Mouse (Mus musculus) limb, embryonic 15.5 days (tissue): ENCODE measurements around the gene Ccl5. TPM values are rescaled to one million over a fixed set of nuclear protein-coding genes. Genes with fewer than 3 reads are reported as not detected.

Source experiments
- ATAC-seq: fragments of 200-750 bp; cut with Nextera tagmentation; 2 replicates; pipeline ENCODE4 v1.8.0; 2017; ENCODE audit warnings: low read depth, moderate TSS enrichment; ENCODE audit not compliant: insufficient number of reproducible peaks, low FRiP score, low TSS enrichment
- H3K27ac ChIP-seq: fragments of 300-500 bp; sonication (generic); 2 replicates; pipeline ENCODE4 v1.5.1; 2015; ENCODE audit warnings: moderate library complexity, mild to moderate bottlenecking, inconsistent platforms
- H3K27me3 ChIP-seq: fragments of 300-500 bp; sonication (generic); 2 replicates; pipeline ENCODE4 v1.6.1; 2015; ENCODE audit warnings: inconsistent platforms
- H3K36me3 ChIP-seq: fragments of 300-500 bp; sonication (generic); 2 replicates; pipeline ENCODE4 v1.6.1; 2015; ENCODE audit warnings: inconsistent platforms
- H3K4me1 ChIP-seq: fragments of 300-500 bp; sonication (generic); 2 replicates; pipeline ENCODE4 v1.6.1; 2015; ENCODE audit warnings: inconsistent platforms
- H3K4me2 ChIP-seq: fragments of 300-500 bp; sonication (generic); 2 replicates; pipeline ENCODE4 v1.6.1; 2015; ENCODE audit warnings: mild to moderate bottlenecking, inconsistent platforms
- H3K4me3 ChIP-seq: fragments of 300-500 bp; sonication (generic); 2 replicates; pipeline ENCODE4 v1.5.1; 2015; ENCODE audit warnings: mild to moderate bottlenecking, inconsistent platforms
- H3K9ac ChIP-seq: fragments of 300-500 bp; sonication (generic); 2 replicates; pipeline ENCODE4 v1.6.1; 2015; ENCODE audit warnings: inconsistent platforms
- H3K9me3 ChIP-seq: fragments of 300-500 bp; sonication (generic); 2 replicates; pipeline ENCODE4 v1.6.1; 2016; ENCODE audit warnings: inconsistent platforms
- WGBS: fragments of 180-500 bp; shearing (Covaris S2); methylation state at CpG from one replicate; pipeline ENCODE4 v1.1.7; 2015; 5-methylcytosine and 5-hydroxymethylcytosine counted together
- polyA plus RNA-seq: library from polyadenylated mRNA; unstranded; fragments of >200 nt; fragmentation: Nextera tagmentation; extraction: Ambion mirVana; gene quantifications from 2 replicates; pipeline ENCODE4 v1.2.1, GENCODE M21; 2015

Gene Ccl5
- polyA plus RNA-seq, result 0.37 and 1.0 TPM in 2 replicates

DNA sequence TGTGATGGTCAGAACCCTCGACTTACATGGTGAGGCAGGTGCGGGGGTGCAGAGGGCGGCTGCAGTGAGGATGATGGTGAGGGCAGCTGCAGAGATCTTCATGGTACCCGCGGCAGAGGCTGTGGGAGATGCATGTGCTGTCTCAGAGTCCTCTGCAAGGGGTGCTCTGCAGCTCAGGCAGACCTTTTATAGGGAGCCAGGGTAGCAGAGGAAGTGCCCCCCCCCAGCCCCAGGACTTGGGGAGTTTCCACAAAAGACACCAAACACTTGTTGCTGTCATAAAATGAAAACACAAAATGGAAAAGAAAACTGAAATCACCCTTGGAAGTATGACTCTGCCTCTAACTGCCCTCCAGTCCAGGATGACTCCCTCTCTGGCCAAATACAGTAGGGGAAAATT is at the start of gene Ccl5:
TSS of gene Ccl5 (minus strand) at position 159 of the 400 bp plus-strand sequence.
- WGBS, result 87% methylated on average over 5 of the region's 5 CpGs
- no peak within 1 kb of the TSS for H3K4me3 ChIP-seq
- H3K9me3 ChIP-seq, result no peaks in the 10 kb centered on the region
- no peaks in the 10 kb centered on the region for H3K36me3 ChIP-seq
- no peak for ATAC-seq
- no peak within 1 kb of the TSS for H3K4me2 ChIP-seq
- no peak within 1 kb of the TSS for H3K27ac ChIP-seq
- no peak within 1 kb of the TSS for H3K9ac ChIP-seq
- H3K27me3 ChIP-seq, result no peaks in the 10 kb centered on the region
- peaks cover 13% of the 10 kb centered on the region for H3K4me1 ChIP-seq

DNA sequence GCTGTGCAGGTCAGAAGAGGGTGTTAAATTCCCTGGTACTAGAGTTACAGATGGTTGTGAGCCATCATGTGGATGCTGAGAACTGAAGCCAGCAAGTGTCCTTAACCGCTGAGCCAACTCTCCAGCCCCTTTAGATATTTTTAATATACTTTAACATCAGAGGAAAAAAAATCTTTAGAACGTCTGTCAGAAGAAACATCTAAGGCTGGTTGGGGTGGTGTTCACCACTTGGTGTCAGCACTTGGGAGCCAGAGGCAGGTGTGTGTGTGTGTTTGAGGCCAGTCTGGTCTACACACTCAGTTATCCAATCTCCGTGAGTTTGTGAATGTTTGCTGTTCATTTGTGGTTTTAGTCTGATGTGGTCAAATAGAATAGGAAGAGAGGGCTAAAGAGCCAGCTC is 48.7 kb upstream of the Ccl5 start:
- Histone ChIP-seq H3K4me1 (no peaks in the 10 kb centered on the region), H3K27me3 (no peaks in the 10 kb centered on the region), H3K36me3 (no peaks in the 10 kb centered on the region), H3K9ac (no peak overlapping the region), H3K9me3 (no peaks in the 10 kb centered on the region), H3K4me3 (no peak overlapping the region), H3K4me2 (no peak overlapping the region), H3K27ac (no peak overlapping the region)
- ATAC-seq, result no peak
- WGBS, result 68% methylated on average over 3 of the region's 3 CpGs

DNA sequence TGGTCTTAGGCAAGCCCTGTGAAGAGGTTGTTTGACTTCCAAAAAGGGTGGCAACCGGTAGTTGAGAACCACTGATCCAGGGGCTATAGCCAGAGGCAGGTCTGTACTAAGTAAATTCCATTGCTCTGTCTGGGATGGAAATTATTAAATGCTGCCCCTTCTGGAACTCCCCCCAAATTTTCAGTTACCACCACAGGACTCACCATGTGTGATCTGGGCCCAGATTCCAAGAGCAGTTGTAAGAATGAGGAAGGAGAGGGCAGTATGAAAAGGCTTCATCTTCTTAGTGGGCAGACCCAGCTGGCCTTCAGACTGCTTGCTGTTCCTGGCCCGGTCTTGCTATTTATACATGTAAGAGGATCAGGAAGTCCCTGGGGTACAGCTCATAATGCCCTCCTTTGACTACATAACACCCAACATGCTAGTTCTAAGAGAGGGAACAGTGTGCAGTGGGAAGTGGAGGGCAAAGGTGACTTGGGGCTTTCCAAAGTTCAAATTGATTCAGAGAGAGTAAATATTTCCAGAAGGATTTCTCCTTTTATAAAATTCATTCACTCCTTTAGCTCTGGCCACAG is 48.0 kb upstream of the Ccl5 start, which contains the start of gene Ccl9:
TSS of gene Ccl9 (minus strand) at position 451 of the 575 bp plus-strand sequence.
- ATAC-seq, result no peak
- WGBS, result 71% methylated on average over 2 of the region's 2 CpGs
- Histone ChIP-seq H3K4me3 (no peak within 1 kb of the TSS), H3K27ac (no peak within 1 kb of the TSS), H3K9me3 (no peaks in the 10 kb centered on the region), H3K36me3 (no peaks in the 10 kb centered on the region), H3K4me1 (no peaks in the 10 kb centered on the region), H3K27me3 (no peaks in the 10 kb centered on the region), H3K9ac (no peak within 1 kb of the TSS), H3K4me2 (no peak within 1 kb of the TSS)

DNA sequence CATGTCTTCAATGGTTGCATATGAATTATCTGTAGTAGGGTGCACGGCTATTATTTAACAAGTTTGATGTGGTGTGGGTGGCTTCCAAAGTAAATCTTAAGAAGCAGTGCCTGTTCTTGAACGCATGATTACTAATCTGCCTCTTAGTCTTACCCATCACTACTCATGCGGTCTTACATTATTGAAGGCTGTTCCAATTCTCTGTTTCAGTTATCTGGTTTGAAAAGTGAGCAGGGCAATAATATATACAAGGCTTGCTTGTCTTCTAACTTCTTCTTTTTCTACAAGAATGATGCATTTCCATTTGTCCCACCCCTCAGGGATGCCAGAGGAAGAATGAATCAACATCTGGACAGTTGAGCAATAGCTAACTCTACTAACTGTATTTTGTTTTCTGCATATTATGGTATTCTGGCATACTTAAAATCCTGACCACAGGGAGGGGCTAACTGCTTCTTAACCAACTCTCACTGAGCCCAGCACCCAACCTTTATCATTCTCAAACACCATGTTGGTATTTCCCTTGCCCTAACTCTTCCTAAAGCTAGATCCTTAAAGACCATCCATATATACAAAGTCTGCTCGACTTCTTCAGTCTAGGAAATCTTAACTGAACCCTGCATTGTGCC is 46.7 kb upstream of the Ccl5 start:
- Histone ChIP-seq H3K4me1 (no peaks in the 10 kb centered on the region), H3K36me3 (no peaks in the 10 kb centered on the region), H3K27ac (no peak overlapping the region), H3K9ac (no peak overlapping the region), H3K4me2 (no peak overlapping the region), H3K27me3 (no peaks in the 10 kb centered on the region), H3K9me3 (no peaks in the 10 kb centered on the region), H3K4me3 (no peak overlapping the region)
- WGBS, result 81% methylated on average over 4 of the region's 4 CpGs
- ATAC-seq, result no peak

DNA sequence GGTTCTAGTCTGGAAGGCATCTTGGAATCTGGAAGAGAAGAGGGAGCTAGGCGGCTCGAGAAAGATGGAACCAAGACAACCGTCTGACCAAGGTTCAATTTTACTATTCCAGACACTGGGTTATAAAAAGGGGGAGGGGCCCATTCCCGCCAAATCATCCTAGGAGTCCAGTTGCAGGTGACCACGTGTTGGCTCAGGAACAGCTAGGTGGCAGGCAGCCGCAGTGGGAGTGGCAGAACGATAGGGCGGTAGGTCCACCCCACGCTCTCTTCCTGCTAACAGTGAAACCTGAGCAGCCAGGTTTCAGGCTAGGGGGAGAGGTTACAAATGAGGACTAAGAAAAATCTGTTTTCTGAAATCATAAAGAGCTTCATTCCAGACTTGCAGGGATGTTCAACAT is 42.5 kb upstream of the Ccl5 start:
- Histone ChIP-seq H3K9ac (no peak overlapping the region), H3K27me3 (no peaks in the 10 kb centered on the region), H3K27ac (no peak overlapping the region), H3K4me2 (no peak overlapping the region), H3K4me3 (no peak overlapping the region), H3K9me3 (no peaks in the 10 kb centered on the region), H3K4me1 (no peaks in the 10 kb centered on the region), H3K36me3 (no peaks in the 10 kb centered on the region)
- 42% methylated on average over 9 of the region's 9 CpGs for WGBS
- no peak for ATAC-seq

DNA sequence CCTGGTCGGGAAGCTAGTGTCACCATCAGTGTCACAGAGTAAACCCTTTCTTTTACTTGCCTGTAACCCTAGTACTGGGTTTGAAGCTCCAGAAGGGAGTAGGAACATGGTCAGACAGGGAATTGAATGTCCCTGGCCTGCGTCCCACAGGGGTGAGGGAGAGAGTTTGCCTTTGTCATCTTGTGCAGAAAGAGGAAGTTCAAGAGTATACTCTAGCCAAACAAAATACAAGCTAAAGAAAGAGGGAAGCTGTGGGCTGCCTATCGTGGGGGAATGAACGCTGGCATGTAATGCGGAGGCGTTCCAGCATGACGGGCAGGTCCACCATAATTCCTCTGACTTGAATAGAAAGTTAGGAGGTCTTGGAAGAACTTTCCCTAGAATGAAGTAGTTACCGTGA is 41.9 kb upstream of the Ccl5 start:
- H3K4me3 ChIP-seq, result no peak overlapping the region
- H3K9me3 ChIP-seq, result no peaks in the 10 kb centered on the region
- no peaks in the 10 kb centered on the region for H3K27me3 ChIP-seq
- H3K4me1 ChIP-seq, result no peaks in the 10 kb centered on the region
- H3K36me3 ChIP-seq, result no peaks in the 10 kb centered on the region
- H3K9ac ChIP-seq, result no peak overlapping the region
- 86% methylated on average over 8 of the region's 8 CpGs for WGBS
- no peak overlapping the region for H3K4me2 ChIP-seq
- no peak overlapping the region for H3K27ac ChIP-seq
- no peak for ATAC-seq

DNA sequence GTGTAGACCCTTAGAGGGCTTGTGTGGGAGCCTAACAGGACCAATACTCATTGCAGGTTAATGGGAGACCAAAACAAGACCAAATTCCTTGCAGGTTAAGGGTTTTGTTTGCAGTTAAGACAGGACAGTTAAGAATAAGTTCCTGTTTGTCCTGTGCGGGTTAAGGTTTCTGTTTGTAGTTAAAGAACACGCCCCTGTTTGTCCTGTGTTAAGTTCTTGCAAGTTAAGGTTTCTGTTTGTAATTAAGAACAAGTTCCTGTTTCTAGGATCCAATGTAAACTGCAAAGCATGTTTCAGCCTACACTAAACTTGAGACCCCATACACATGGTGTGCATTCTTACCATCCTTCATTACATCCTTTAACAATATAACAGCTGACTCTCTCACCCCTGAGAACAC is 39.9 kb upstream of the Ccl5 start:
- H3K4me2 ChIP-seq, result no peak overlapping the region
- H3K4me3 ChIP-seq, result no peak overlapping the region
- WGBS, result 55% methylated on average over 2 of the region's 2 CpGs
- H3K27me3 ChIP-seq, result no peaks in the 10 kb centered on the region
- H3K9me3 ChIP-seq, result no peaks in the 10 kb centered on the region
- no peaks in the 10 kb centered on the region for H3K4me1 ChIP-seq
- H3K9ac ChIP-seq, result no peak overlapping the region
- ATAC-seq, result no peak
- no peak overlapping the region for H3K27ac ChIP-seq
- no peaks in the 10 kb centered on the region for H3K36me3 ChIP-seq

DNA sequence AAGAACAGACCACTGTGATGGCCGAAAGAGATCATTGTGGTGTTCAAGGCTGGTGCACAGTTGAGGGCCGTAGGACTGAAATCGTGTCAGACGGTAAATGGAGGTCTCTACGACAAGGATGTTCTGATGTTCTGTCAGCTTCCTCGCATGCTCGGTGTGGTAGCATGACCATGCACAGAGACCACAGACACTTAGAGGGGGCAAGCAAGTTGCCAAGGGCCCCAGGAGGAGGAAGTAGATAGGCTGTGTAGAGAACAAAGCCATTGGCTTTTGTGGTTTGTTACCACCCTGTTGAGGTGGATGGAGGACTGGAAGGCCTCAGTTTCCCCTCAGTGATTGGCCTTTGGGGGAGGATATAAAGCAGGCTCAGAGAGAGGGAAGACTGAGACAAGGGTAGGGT is 38.9 kb upstream of the Ccl5 start:
- 91% methylated on average over 7 of the region's 7 CpGs for WGBS
- no peaks in the 10 kb centered on the region for H3K36me3 ChIP-seq
- no peaks in the 10 kb centered on the region for H3K4me1 ChIP-seq
- H3K27ac ChIP-seq, result no peak overlapping the region
- no peak overlapping the region for H3K4me3 ChIP-seq
- ATAC-seq, result no peak
- H3K9me3 ChIP-seq, result no peaks in the 10 kb centered on the region
- H3K9ac ChIP-seq, result no peak overlapping the region
- no peaks in the 10 kb centered on the region for H3K27me3 ChIP-seq
- H3K4me2 ChIP-seq, result no peak overlapping the region

DNA sequence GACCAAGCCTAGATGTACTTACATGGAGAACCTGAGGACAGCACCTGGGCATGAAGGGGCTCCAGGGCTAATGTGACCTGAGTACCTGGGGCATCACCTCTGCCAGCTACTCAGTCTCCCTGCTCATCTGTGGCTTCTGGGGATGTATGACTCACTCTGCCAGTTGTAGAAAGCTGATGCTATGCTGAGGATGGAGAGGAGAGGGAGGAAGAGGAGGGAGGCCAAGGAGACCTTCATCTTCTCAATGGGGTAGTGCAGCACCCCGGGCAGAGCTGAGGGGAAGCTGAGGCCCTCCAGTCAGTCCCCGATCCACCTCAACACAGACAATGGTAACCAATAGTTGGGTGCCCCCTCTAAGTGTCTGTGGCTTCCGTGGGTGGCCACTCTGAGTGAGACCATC is 38.5 kb upstream of the Ccl5 start:
- ATAC-seq, result no peak
- H3K9ac ChIP-seq, result no peak overlapping the region
- H3K4me3 ChIP-seq, result no peak overlapping the region
- no peak overlapping the region for H3K27ac ChIP-seq
- 83% methylated on average over 3 of the region's 3 CpGs for WGBS
- H3K36me3 ChIP-seq, result no peaks in the 10 kb centered on the region
- no peaks in the 10 kb centered on the region for H3K4me1 ChIP-seq
- no peaks in the 10 kb centered on the region for H3K27me3 ChIP-seq
- H3K9me3 ChIP-seq, result no peaks in the 10 kb centered on the region
- no peak overlapping the region for H3K4me2 ChIP-seq

DNA sequence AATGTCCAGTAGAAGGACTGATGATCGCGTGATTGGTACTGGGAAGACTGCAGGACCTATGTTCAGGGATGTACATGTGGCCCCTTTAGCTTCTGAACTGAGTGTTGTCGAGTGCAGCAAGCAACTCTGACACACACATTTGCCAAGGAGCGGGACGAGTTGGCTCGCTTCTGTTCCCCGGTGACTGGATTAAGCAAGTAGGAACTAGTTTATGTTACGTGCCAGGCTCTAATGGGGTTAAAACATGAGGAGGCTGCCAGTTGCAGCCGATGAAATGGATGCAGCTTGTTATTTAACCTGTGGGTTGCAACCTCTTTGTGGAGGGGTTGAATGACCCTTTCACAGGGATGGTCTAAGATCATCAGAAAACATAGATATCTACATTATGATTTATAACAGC is 37.7 kb upstream of the Ccl5 start:
- no peaks in the 10 kb centered on the region for H3K36me3 ChIP-seq
- H3K4me1 ChIP-seq, result no peaks in the 10 kb centered on the region
- no peak overlapping the region for H3K27ac ChIP-seq
- no peak overlapping the region for H3K9ac ChIP-seq
- H3K27me3 ChIP-seq, result no peaks in the 10 kb centered on the region
- H3K4me2 ChIP-seq, result no peak overlapping the region
- 81% methylated on average over 9 of the region's 9 CpGs for WGBS
- H3K9me3 ChIP-seq, result no peaks in the 10 kb centered on the region
- no peak for ATAC-seq
- H3K4me3 ChIP-seq, result no peak overlapping the region

DNA sequence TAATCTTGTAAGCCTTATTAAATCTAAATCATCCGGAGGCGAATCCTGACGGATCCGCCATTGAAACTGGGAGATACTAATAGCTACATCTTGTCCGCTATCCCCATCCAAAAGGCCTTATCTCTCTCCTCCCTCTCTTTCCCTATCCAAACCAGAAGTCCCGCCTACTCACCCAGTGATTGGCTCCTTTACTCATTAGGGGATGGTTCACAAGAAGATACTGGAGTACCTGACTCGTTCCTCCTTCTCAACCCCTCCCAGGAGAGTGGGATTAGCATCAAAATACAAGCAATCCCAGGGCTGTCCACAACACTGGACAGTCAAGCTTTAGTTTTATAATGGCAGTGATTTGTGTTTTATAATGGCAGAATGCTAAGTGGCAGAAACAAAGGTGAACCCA is 37.0 kb upstream of the Ccl5 start:
- no peak for ATAC-seq
- no peak overlapping the region for H3K27ac ChIP-seq
- no peak overlapping the region for H3K4me3 ChIP-seq
- H3K4me1 ChIP-seq, result no peaks in the 10 kb centered on the region
- no peaks in the 10 kb centered on the region for H3K36me3 ChIP-seq
- WGBS, result 69% methylated on average over 7 of the region's 7 CpGs
- no peaks in the 10 kb centered on the region for H3K9me3 ChIP-seq
- H3K9ac ChIP-seq, result no peak overlapping the region
- no peak overlapping the region for H3K4me2 ChIP-seq
- no peaks in the 10 kb centered on the region for H3K27me3 ChIP-seq

DNA sequence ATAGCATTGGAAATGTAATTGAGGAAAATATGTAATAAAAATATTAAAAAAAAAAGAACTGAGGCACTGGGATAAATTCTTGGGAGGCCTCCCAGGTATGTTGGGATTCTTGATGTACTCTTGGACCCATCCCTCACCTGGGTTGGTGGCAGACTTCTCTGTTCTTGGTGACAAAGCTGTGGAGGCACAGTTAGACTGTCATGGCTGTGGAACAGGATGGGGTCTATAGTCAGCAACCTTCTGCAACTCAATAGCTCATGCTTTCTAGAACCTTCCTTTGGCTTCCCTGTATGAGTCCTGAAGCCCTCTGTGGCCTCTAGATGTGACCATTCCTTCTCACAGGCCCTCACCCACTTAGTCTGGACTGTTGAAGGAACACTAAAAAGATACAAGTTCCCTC is 36.3 kb upstream of the Ccl5 start:
- H3K9me3 ChIP-seq, result no peaks in the 10 kb centered on the region
- H3K36me3 ChIP-seq, result no peaks in the 10 kb centered on the region
- H3K4me1 ChIP-seq, result no peaks in the 10 kb centered on the region
- H3K27me3 ChIP-seq, result no peaks in the 10 kb centered on the region
- no peak overlapping the region for H3K4me2 ChIP-seq
- no peak overlapping the region for H3K27ac ChIP-seq
- no peak overlapping the region for H3K4me3 ChIP-seq
- ATAC-seq, result no peak
- H3K9ac ChIP-seq, result no peak overlapping the region

DNA sequence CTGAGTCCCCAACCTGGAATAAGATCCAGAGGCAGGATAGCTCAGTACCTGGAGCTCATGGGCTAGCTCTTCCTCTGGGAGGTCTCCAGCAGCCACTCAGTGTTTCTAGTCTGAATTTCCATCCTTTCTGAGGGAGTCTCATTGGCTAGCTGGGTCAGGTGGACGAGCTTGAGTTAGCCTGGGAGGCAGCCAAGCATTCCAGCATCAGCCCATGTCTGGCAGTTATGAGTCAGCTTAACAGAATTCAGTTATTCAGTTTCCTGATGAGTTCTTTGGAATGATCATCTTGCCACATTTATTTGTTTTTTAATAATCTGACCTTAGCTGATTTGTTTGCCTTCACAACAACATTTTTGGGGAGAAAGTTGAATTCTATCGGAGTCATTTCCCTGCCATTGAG is 33.4 kb upstream of the Ccl5 start:
- Histone ChIP-seq H3K27ac (no peak overlapping the region), H3K4me1 (no peaks in the 10 kb centered on the region), H3K9me3 (no peaks in the 10 kb centered on the region), H3K4me2 (no peak overlapping the region), H3K9ac (no peak overlapping the region), H3K36me3 (no peaks in the 10 kb centered on the region), H3K27me3 (no peaks in the 10 kb centered on the region), H3K4me3 (no peak overlapping the region)
- ATAC-seq, result no peak
- WGBS, result 57% methylated on average over 2 of the region's 2 CpGs
